Mouse (Mus musculus) splenic B cell, adult 2 months (primary cell): ENCODE data around the gene 1700031F05Rik.
"Not testable (repeated sequence)": the region's sequence is repeated elsewhere in the genome, so short reads cannot be mapped to it uniquely, and the experiment has no call there.

Experiments used
- DNase-seq: peaks from one replicate; pipeline ENCODE4 v3.0.0-alpha.2; 2011; ENCODE audit warnings: low read depth, low spot score
- H3K27me3 ChIP-seq: 2 replicates; pipeline ENCODE4 v1.6.1; 2012; ENCODE audit warnings: mild to moderate bottlenecking, low read length, moderate library complexity, mixed read lengths; ENCODE audit not compliant: control insufficient read depth, poor library complexity, insufficient read depth, severe bottlenecking
- H3K36me3 ChIP-seq: 2 replicates; pipeline ENCODE4 v1.6.1; 2012; ENCODE audit warnings: mild to moderate bottlenecking, low read length, moderate library complexity, mixed read lengths; ENCODE audit not compliant: control insufficient read depth, poor library complexity, insufficient read depth, severe bottlenecking

The 1700031F05Rik gene

GRCm38 (mm10) chrX:102867871-102868270, at the start of gene 1700031F05Rik:
Gene 1700031F05Rik, minus strand, starts transcription at chrX:102867971.
- no peak for DNase-seq
- Histone ChIP-seq H3K27me3 (no peaks in the 10 kb centered on the region), H3K36me3 (no peaks in the 10 kb centered on the region)

GRCm38 (mm10) chrX:102914823-102915222, 47.1 kb upstream of the 1700031F05Rik start:
- DNase-seq, H3K27me3 ChIP-seq, H3K36me3 ChIP-seq: not testable (repeated sequence)

- DNase-seq, H3K36me3 ChIP-seq, H3K27me3 ChIP-seq: not testable (repeated sequence)
Measured at GRCm38 (mm10) chrX:102908587-102908986, 40.8 kb upstream of the 1700031F05Rik start, which contains the start of the genes Dmrtc1a and 1700011M02Rik. Gene Dmrtc1a, minus strand, starts transcription at chrX:102908687. Gene 1700011M02Rik, plus strand, starts transcription at chrX:102908905.

DNA sequence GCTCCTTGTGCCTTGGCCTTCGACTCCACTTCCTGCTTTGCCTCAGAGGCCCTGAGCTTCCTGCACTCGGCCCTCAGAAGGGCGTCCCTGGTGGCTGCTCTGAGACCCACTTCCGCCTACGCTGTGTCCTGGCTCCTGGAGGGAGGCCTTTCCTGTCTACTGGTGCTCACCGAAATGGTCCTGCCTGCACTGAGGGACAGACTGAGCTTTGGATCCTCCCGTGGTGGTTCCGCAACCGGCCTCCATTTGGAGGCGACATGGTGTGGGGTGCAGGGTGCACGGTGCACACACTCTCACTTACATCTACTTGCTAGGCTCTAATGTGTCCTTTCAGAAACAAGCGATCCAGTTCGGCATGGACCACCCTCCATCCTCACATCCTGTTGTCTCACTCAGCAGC, 13.3 kb downstream of the 1700031F05Rik start, which contains the start of gene Dmrtc1c2:
TSS of gene Dmrtc1c2 (minus strand) at position 101 of the 400 bp plus-strand sequence.
- not testable (repeated sequence) for DNase-seq, H3K36me3 ChIP-seq, H3K27me3 ChIP-seq

DNA sequence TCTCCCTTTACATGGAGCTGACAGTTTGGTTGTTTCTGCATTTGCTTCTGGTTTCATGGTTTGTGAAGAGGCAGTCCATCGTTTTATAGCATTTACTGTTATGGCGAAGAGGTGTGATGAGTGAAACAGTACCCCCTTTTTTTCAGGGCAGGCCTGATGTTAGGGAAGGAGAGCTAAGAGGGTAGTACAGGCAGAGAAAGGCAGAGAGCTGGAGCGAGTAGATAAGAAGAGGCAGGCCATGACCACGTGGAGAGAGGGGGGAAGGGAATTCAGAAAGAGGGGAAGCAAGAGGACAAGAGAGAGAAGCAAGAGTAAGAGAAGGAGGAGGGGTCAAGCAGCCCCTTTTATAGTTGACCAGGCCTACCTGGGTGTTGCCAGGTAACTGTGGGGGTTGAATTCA, 55.5 kb downstream of the 1700031F05Rik start:
- Histone ChIP-seq H3K36me3 (no peaks in the 10 kb centered on the region), H3K27me3 (no peaks in the 10 kb centered on the region)
- DNase-seq = no peak
